Mouse (Mus musculus): ENCODE measurements at regions not wholly inside any gene's neighbourhood (a gene's known extent, or its start where the extent isn't known, plus 50 kb on each side); places are given as distances from the start of the nearest gene placed in this dataset.

DNA sequence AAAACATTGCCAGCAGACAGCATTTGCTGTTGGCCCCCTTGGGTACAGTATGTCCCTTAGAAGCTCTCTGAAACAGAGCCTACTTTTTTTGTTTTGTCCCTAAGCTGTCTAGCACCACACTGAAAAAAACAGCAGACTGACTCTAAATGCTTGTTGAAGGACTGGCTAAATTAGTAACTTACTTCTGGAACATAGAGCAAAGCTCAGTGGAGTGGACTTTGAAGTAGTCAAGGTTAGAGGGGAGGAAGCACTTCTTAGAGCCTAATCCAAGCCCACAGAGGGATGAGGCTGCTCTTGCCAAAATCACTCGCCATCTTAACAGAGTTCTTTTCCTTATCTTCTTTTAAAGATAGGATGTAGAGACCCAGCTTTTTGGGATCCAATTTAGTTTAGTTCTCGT, 188.4 kb upstream of the Nhs start:
- TF ChIP-seq CTCF (IDR thresholded peaks at IDR 0.05; ENCODE audit: extremely low read depth, insufficient read depth, low read length) = no peak
- no peak for TF ChIP-seq POLR2A (IDR thresholded peaks at IDR 0.05; ENCODE audit: extremely low read depth, insufficient read depth, low read length)

Data from cortical plate, adult 2 months (tissue).